Mouse (Mus musculus): Measurements from ENCODE around the gene Noxo1.

- no peak for TF ChIP-seq GATA1 (IDR thresholded peaks at IDR 0.05; ENCODE audit: low read length)
- no peak for TF ChIP-seq TAL1 (IDR thresholded peaks at IDR 0.05; ENCODE audit: low read length)
These were observed 33.0 kb downstream of the Noxo1 start for GRCm38 (mm10) chr17:24729067-24729466.

All from erythroblast, embryonic 14.5 days (primary cell).